Mouse (Mus musculus) liver, embryonic 14.5 days (tissue): ENCODE results near the gene Akt1. TPM values are rescaled to one million over a fixed set of nuclear protein-coding genes. Genes with fewer than 3 reads are reported as not detected.

Source experiments
- ATAC-seq: fragments of 200-750 bp; cut with Nextera tagmentation; 2 replicates; pipeline ENCODE4 v1.8.0; 2017; ENCODE audit warnings: moderate number of reproducible peaks, mild to moderate bottlenecking, moderate library complexity; ENCODE audit not compliant: insufficient read depth
- DNase-seq, 3 experiments: peaks; one replicate each; pipeline ENCODE4 v3.0.0-alpha.2; 2012 to 2013; ENCODE audit warnings: low read depth in 3 of 3, low spot score in 3 of 3
- H3K27ac ChIP-seq: fragments of 300-500 bp; sonication (generic); 2 replicates; pipeline ENCODE4 v1.5.1; 2014; ENCODE audit warnings: moderate library complexity, mild to moderate bottlenecking, control low read depth, inconsistent platforms
- H3K27me3 ChIP-seq: fragments of 300-500 bp; sonication (generic); 2 replicates; pipeline ENCODE4 v1.6.1; 2014; ENCODE audit warnings: mild to moderate bottlenecking, low read length, moderate library complexity; ENCODE audit not compliant: control insufficient read depth, insufficient read depth
- H3K36me3 ChIP-seq: fragments of 300-500 bp; sonication (generic); replicated peaks from 2 replicates; pipeline ENCODE4 v1.6.1; 2014; ENCODE audit warnings: low read depth; ENCODE audit not compliant: control insufficient read depth, insufficient read depth
- H3K4me1 ChIP-seq, 2 experiments: fragments of 200-500 bp in 1 of 2; fragments of 300-500 bp in 1 of 2; sonication (generic) in 1 of 2; replicated peaks; 2 replicates each; pipeline ENCODE4 v1.6.1; 2012 to 2014; ENCODE audit warnings: antibody characterized with exemption in 1 of 2, inconsistent platforms in 1 of 2, low read length in 1 of 2; ENCODE audit not compliant: control insufficient read depth in 2 of 2, insufficient read depth in 2 of 2
- H3K4me2 ChIP-seq: fragments of 300-500 bp; sonication (generic); 2 replicates; pipeline ENCODE4 v1.6.1; 2014; ENCODE audit warnings: low read depth, mild to moderate bottlenecking, control low read depth, moderate library complexity
- H3K4me3 ChIP-seq, 2 experiments: fragments of 200-500 bp in 1 of 2; fragments of 300-500 bp in 1 of 2; sonication (generic) in 1 of 2; 2 replicates each; pipeline ENCODE4 v1.5.1; 2012 to 2014; ENCODE audit warnings: low read depth in 2 of 2, low read length in 2 of 2, mild to moderate bottlenecking in 2 of 2, control low read depth in 1 of 2, inconsistent platforms in 1 of 2, moderate library complexity in 1 of 2; ENCODE audit not compliant: insufficient read depth in 1 of 2
- H3K9ac ChIP-seq: fragments of 300-500 bp; sonication (generic); replicated peaks from 2 replicates; pipeline ENCODE4 v1.6.1; 2014; ENCODE audit warnings: mild to moderate bottlenecking, control low read depth, moderate library complexity
- H3K9me3 ChIP-seq: fragments of 300-500 bp; sonication (generic); 2 replicates; pipeline ENCODE4 v1.6.1; 2016; ENCODE audit warnings: low read length, mixed read lengths; ENCODE audit not compliant: control insufficient read depth
- CTCF ChIP-seq: IDR thresholded peaks from 2 replicates; pipeline ENCODE4 v1.5.1; 2016; ENCODE audit warnings: antibody characterized with exemption, low read depth, control low read depth
- EP300 ChIP-seq: IDR thresholded peaks from 2 replicates; pipeline ENCODE4 v1.6.1; 2016; ENCODE audit warnings: antibody characterized with exemption, low read depth
- WGBS: fragments of 180-500 bp; shearing (Covaris S2); extraction: QIAGEN DNeasy Blood & Tissue Kit; methylation state at CpG from one replicate; pipeline ENCODE4 v1.1.7; 2014; ENCODE audit not compliant: insufficient replicate concordance; 5-methylcytosine and 5-hydroxymethylcytosine counted together
- polyA plus RNA-seq, 2 experiments: library from polyadenylated mRNA; depleted of rRNA in 1 of 2; stranded (reverse) in 1 of 2; unstranded in 1 of 2; fragments of >200 nt; fragmentation: Nextera tagmentation in 1 of 2; extraction: Ambion mirVana in 1 of 2; gene quantifications; 2 replicates each; pipeline versions ENCODE4 v1.2.1 to v1.2.3; 2012 to 2014

The Akt1 gene
- polyA plus RNA-seq, 2 experiments = 9.9 to 41.2 TPM

DNA sequence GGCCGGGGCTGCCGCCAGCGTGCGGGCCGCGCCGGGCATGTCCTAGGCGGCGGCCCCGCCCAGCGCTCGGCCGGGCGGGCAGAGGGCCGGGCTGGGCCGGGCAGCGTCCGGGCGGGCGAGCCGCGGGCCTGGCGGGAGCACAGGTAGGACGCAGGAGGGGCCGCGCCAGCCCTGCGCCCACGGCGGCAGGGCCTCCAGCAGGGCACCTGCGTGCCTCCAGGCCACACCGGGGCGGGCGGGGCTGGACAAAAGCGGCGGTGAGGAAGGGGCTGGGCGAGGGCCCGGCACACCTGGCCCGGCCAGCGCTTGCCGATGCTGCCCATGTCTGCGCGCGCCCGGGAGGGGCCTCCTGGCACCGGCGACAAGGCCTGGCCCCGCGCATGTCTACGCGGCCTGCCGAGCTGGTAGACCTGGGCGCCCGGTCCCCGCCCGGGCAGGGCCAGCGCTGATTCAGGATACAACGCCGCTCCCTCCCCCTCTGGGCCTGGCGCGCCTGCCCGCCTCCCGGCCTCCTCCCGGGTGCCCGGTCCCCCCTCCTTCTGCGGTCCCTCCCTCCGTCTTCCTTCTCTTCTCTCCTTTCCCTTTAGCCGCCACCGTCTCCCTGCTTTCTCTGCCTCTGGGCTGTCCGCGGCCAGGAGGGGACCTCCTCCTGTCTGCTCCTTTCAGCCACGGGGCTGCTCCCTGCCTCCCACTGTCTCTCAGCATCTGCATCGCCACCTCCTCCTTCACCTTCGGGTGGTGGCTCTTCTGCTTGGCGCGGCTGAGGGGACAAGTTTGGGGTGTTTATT is 47.8 kb upstream of the Akt1 start:
- peak; percentile 4; the same call in 1 of the 2 replicates for ATAC-seq

DNA sequence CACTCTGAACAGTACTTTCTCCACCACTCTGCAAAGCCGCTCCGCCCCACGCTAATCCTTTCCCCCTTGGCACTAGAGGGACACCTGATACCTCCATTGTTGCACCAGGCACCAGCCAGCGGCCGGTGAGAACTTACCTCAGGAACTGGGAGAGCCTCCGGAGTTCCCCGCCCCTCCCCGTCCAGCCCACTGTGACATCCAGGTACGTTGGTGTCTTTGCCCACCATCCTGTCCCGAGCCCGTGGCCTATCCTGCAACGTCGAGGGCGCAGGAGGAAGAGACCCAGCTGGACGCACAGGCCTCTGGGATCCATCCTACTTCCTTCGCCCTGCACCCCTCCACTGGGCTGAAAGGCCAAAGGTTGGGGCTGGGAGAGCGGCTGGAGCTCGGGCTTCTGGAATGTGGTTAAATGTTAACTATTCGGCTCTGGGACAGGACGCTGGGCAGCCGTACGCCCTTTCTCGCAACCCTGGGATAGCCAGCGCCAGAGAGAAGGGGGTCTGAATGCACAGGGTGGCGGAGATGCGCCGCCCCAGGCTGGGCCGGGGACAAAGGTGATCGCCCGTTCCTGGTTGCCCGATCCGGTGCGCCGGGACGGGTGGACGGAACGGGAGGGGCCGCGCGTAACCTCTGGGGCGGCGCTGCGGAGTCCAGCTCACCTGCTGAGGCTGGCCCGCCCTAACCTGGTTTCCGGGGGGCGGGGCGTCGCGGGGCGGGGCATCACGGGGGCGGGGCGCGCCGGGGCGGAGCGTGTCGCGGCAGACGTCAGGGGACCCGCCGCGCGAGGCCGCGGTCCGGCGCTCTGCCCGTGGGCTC is 46.9 kb upstream of the Akt1 start:
- ATAC-seq = peak; percentile 68
- 8% methylated on average over 52 of the region's 69 CpGs for WGBS
- peak in 1 of 3 experiments; percentile 12 for DNase-seq

More for the DNA sequence above, 47.8 kb upstream of the Akt1 start:
- H3K27ac ChIP-seq = no peak overlapping the region
- no peaks in the 10 kb centered on the region for H3K9me3 ChIP-seq
- no peaks in the 10 kb centered on the region for H3K36me3 ChIP-seq
- peaks cover 30% of the 10 kb centered on the region for H3K27me3 ChIP-seq
- WGBS = 1% methylated on average over 68 of the region's 75 CpGs
- peak overlapping the region; percentile 62 for H3K4me2 ChIP-seq
- no peak for TF ChIP-seq EP300
- no peak overlapping the region; the same call in 1 of the 2 replicates for H3K9ac ChIP-seq
- H3K4me3 ChIP-seq = peak overlapping the region; percentile 50 to 61
- H3K4me1 ChIP-seq = no peaks in the 10 kb centered on the region; a peak in 1 of 4 replicates
- no peak for DNase-seq

DNA sequence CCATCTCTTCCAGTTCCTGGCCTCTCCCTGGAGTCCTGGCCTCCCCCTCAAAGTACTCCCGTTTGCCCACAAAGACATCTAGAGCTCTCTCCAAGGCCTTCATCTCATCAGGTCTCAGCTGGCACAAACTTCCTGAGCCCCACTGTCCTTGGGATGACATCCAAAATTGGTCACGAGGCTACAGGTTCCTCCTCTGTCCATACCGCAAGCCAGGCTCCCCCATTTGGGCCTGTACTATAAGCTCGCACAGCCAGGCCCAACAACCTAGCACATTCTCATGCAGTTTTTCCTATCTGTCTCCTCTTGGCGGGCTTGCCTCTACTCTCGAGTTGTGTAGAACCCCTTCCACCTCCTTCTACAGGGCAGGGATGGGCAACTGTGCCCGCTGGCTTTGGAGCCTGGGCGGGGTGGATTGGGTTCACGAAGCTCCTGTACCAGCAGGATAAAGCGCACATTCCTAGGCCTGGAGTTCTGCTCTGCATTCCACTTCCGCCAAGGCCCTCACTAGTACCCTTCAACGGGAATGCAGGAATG is 46.3 kb upstream of the Akt1 start:
- H3K9me3 ChIP-seq = no peaks in the 10 kb centered on the region
- no peak for DNase-seq
- H3K4me3 ChIP-seq = peak overlapping the region; percentile 48 to 61
- H3K4me1 ChIP-seq = no peaks in the 10 kb centered on the region; a peak in 1 of 4 replicates
- no peak for TF ChIP-seq CTCF
- TF ChIP-seq EP300 = no peak
- H3K36me3 ChIP-seq = no peaks in the 10 kb centered on the region
- WGBS = 48% methylated on average over 12 of the region's 12 CpGs
- peak overlapping the region; percentile 62 for H3K4me2 ChIP-seq
- H3K9ac ChIP-seq = peak overlapping the region; percentile 13; the same call in 1 of the 2 replicates
- ATAC-seq = no peak
- no peak overlapping the region for H3K27ac ChIP-seq
- H3K27me3 ChIP-seq = peaks cover 30% of the 10 kb centered on the region

More for the DNA sequence above, 46.9 kb upstream of the Akt1 start:
- no peak for TF ChIP-seq EP300
- TF ChIP-seq CTCF = no peak
- Histone ChIP-seq H3K36me3 (no peaks in the 10 kb centered on the region), H3K4me3 (peak overlapping the region; percentile 50 to 61), H3K27me3 (peaks cover 30% of the 10 kb centered on the region), H3K4me1 (no peaks in the 10 kb centered on the region; a peak in 1 of 4 replicates), H3K27ac (no peak overlapping the region), H3K4me2 (peak overlapping the region; percentile 62), H3K9ac (peak overlapping the region; percentile 13; the same call in 1 of the 2 replicates), H3K9me3 (no peaks in the 10 kb centered on the region)

DNA sequence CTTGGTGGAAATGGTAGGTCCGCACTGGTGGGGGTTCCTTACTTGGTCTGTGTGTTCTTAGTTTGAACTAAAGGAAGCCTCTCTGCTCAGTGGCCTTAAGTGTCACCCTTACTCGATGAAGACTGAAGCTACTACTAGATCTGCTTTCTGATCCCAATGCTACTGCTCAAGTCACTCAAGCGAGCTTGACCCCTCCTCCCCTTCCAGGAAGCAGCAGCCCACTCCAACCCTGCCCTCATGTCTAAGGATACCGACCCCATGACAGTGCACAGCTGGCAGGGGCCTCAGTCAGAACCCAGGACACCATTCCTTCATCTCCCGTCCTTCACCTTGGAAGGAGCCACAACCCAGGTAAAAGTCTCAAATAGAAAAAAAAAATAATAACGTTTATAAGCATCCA is 45.5 kb upstream of the Akt1 start, which contains the start of gene Cep170b:
Gene Cep170b (plus strand): TSS at position 240 of the 400 bp plus-strand sequence.
- Histone ChIP-seq H3K9me3 (no peaks in the 10 kb centered on the region), H3K27ac (no peak within 1 kb of the TSS), H3K36me3 (no peaks in the 10 kb centered on the region), H3K9ac (peak within 1 kb of the TSS; percentile 13; the same call in 1 of the 2 replicates), H3K4me2 (peak within 1 kb of the TSS; percentile 62), H3K27me3 (peaks cover 30% of the 10 kb centered on the region), H3K4me3 (peak within 1 kb of the TSS; percentile 48 to 61), H3K4me1 (no peaks in the 10 kb centered on the region; a peak in 1 of 4 replicates)
- WGBS = 47% methylated on average over 6 of the region's 6 CpGs
- DNase-seq = no peak
- no peak for ATAC-seq
- TF ChIP-seq CTCF (no peak), EP300 (no peak)
